Mouse (Mus musculus): ENCODE measurements around the gene Klra17. TPM values are rescaled to one million over a fixed set of nuclear protein-coding genes. Genes with fewer than 3 reads are reported as not detected.
"Not testable (repeated sequence)": the region's sequence is repeated elsewhere in the genome, so short reads cannot be mapped to it uniquely, and the experiment has no call there.

Klra17 gene
- not detected in 2 replicates for total RNA-seq (2021)
- long read RNA-seq, experiment 1 = 0 reads
- long read RNA-seq, experiment 2 = 0 reads

- no peak for DNase-seq
These were observed at the start of gene Klra17 for GRCm38 (mm10) chr6:129876549-129876948. Klra17 (minus strand) TSS chr6:129876672.

DNA sequence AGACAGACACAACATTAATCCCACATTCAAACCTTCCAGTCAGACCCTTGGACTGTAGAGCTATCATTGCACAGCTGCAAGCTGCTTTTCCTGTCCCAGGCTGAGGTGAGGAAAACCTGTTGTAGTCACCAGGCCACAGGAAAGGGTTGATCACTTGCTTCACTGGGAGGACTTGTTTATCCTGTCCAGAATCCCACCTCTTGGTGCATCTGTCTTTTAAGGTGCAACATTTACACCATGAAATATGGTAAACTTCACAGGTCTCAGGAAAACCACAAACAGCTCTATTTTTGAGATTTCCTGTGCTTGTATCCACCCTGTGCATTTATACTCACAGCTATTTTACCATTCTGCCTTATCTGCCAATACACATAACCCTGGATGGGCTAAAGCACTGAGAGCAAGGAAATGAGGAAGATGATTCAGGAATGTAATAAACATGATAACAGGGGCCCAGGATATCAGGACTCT is 41.0 kb upstream of the Klra17 start, which contains the start of gene Klra5:
Gene Klra5, minus strand, starts transcription at position 175 of the 471 bp plus-strand sequence.
- DNase-seq = not testable (repeated sequence)

DNA sequence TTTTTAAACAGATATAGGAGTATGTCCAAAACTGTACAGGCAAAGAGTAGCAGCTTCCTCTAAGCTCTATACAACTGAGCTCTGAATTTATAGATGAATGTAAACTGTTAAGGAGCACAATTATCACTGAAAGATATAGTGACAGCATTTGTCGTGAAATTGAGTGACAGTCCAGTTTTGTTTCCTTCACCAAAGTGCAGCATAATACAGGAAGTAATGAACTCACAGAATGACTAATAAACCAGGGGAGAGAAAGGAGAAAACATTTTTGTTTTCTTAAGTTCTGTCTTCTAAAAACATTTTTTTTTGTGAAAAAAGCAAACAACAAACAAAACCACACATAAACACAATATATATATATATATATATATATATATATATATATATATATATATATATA is 40.5 kb upstream of the Klra17 start:
- no peak for DNase-seq

DNA sequence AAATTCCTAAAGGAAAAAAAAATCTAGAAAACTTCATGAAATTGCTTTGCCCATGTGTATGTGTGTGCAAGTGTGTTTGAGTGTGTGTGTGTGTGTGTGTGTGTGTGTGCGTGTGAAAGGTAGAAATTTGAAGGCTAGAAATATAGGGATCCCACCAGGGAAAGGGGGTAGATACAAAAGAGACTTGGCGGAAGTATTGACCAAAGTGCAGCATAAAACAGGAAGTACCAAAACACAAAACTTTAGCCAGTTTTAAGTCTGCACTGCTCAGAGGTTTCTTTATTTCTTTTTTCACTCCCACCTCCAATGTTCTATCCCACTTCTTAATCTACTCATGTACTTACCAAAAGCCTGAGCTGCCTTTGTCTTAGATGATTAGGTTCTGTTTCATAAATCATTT is 6.1 kb upstream of the Klra17 start:
- DNase-seq = no peak

GRCm38 (mm10) chr6:129862349-129862748 is 14.1 kb downstream of the Klra17 start, which contains the start of gene Gm17631:
Gm17631 (plus strand) TSS chr6:129862649.
- not testable (repeated sequence) for DNase-seq

DNA sequence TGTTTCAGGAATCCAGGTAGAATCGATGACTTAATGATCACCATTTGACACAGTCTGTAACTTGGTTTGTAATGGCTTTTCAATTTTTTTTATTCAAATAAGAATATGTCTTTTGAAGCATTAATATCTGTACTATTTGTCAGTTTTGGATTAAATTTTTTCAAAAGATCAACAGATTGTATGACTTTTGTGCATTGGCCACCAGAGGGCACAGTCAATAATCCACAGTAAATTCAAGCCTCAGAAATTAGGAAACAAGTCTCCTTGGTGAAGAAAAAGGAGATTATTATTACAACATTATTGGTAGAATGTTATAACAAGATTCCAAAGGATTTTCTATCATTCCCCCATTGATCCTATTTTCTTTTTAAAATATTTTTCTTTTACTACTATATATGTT is 50.9 kb downstream of the Klra17 start:
- DNase-seq = no peak

DNA sequence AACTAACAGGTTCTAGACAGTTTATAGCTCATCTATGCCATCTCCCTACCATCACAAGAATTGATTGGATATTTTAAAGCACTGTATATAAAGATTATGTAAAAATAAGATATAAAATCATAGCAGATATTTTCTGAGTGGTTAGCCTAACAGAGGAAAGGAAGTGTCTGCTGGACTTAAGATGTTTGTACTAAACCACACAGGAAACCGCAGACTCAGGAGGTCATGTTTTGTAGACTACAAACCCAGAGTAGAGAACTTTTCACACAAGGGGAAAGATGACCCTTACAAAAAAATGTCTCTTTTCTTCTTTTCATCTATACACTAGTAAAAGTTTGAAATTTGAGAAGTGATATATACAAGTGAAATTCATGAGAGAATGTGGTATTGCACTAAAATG is 52.5 kb downstream of the Klra17 start:
- DNase-seq = no peak

- no peak for DNase-seq
These were observed 58.7 kb downstream of the Klra17 start for GRCm38 (mm10) chr6:129817731-129818130.

GRCm38 (mm10) chr6:129784170-129784569 is 92.3 kb downstream of the Klra17 start, which contains the start of gene Gm156:
Gm156 (minus strand) TSS chr6:129784270.
- DNase-seq = not testable (repeated sequence)

Other genes starting within 250 kb of the Klra17 start
- not detected in 2 replicates for gene Klrc3, start 233.3 kb downstream of the Klra17 start, total RNA-seq (2021)
- not detected in 2 replicates for gene Klrc2, start 216.0 kb downstream of the Klra17 start, total RNA-seq (2021)
- gene Klrc1, start 197.7 kb downstream of the Klra17 start, total RNA-seq (2021) = not detected in 2 replicates
- gene Klri1, start 159.5 kb downstream of the Klra17 start, total RNA-seq (2021) = not detected in 2 replicates
- gene Klri2, start 136.2 kb downstream of the Klra17 start, total RNA-seq (2021) = not detected in 2 replicates
- not detected in 2 replicates for gene Gm156, start 92.4 kb downstream of the Klra17 start, total RNA-seq (2021)
- gene Gm17631, start 14.0 kb downstream of the Klra17 start, total RNA-seq (2021) = not detected in 2 replicates
- not detected in 2 replicates for gene Klra5, start 41.0 kb upstream of the Klra17 start, total RNA-seq (2021)
- not detected in 2 replicates for gene Klra6, start 150.3 kb upstream of the Klra17 start, total RNA-seq (2021)
- not detected in 2 replicates for gene Klra4, start 190.6 kb upstream of the Klra17 start, total RNA-seq (2021)

Data from adrenal gland, postnatal 14 days (tissue).